Mouse (Mus musculus) ES-E14 (cell line): ENCODE data around the gene Aqp7. TPM values are rescaled to one million over a fixed set of nuclear protein-coding genes. Genes with fewer than 3 reads are reported as not detected.
"Not testable (repeated sequence)": the region's sequence is repeated elsewhere in the genome, so short reads cannot be mapped to it uniquely, and the experiment has no call there.

Source experiments
- DNase-seq: peaks from one replicate; pipeline ENCODE4 v3.0.0-alpha.2; 2013; ENCODE audit warnings: low read depth, low spot score
- H3K27ac ChIP-seq: 2 replicates; pipeline ENCODE4 v1.5.1; 2012; ENCODE audit warnings: low read depth, mild to moderate bottlenecking, low read length, moderate library complexity, mixed read lengths; ENCODE audit not compliant: poor library complexity, insufficient read depth, severe bottlenecking
- H3K36me3 ChIP-seq: 2 replicates; pipeline ENCODE4 v1.6.1; 2012; ENCODE audit warnings: mild to moderate bottlenecking, low read length, moderate library complexity, mixed read lengths; ENCODE audit not compliant: control insufficient read depth, poor library complexity, insufficient read depth, severe bottlenecking
- H3K4me1 ChIP-seq, 2 experiments: fragments of 150-350 bp in 1 of 2; sonication (generic) in 1 of 2; 2 replicates each; pipeline ENCODE4 v1.6.1; 2012; ENCODE audit warnings: low read length in 2 of 2, mild to moderate bottlenecking in 1 of 2, mixed read lengths in 1 of 2; ENCODE audit not compliant: control insufficient read depth in 2 of 2, insufficient read depth in 2 of 2, poor library complexity in 1 of 2
- H3K4me3 ChIP-seq, 2 experiments: fragments of 150-350 bp in 1 of 2; sonication (generic) in 1 of 2; 2 replicates each; pipeline ENCODE4 v1.5.1; 2012; ENCODE audit warnings: low read length in 2 of 2, low read depth in 1 of 2, mild to moderate bottlenecking in 1 of 2, mixed read lengths in 1 of 2; ENCODE audit not compliant: insufficient read depth in 1 of 2, poor library complexity in 1 of 2, severe bottlenecking in 1 of 2
- H3K9ac ChIP-seq: 2 replicates; pipeline ENCODE4 v1.6.1; 2012; ENCODE audit warnings: low read depth, mild to moderate bottlenecking, low read length, mixed read lengths; ENCODE audit not compliant: poor library complexity, insufficient read depth, severe bottlenecking
- H3K9me3 ChIP-seq: fragments of 150-350 bp; sonication (generic); 2 replicates; pipeline ENCODE4 v1.6.1; 2012; ENCODE audit warnings: low read depth, mild to moderate bottlenecking, low read length; ENCODE audit not compliant: control insufficient read depth, insufficient read depth
- CHD2 ChIP-seq: IDR thresholded peaks from 2 replicates; pipeline ENCODE4 v1.6.1; 2014; ENCODE audit warnings: mild to moderate bottlenecking, low read depth, low read length, inconsistent platforms
- HCFC1 ChIP-seq: IDR thresholded peaks from 2 replicates; pipeline ENCODE4 v1.6.1; 2012; ENCODE audit warnings: low read length, inconsistent platforms, borderline replicate concordance; ENCODE audit not compliant: insufficient read depth
- MAFK ChIP-seq: IDR thresholded peaks from 2 replicates; pipeline ENCODE4 v1.6.1; 2014; ENCODE audit warnings: mild to moderate bottlenecking, low read depth, low read length, inconsistent platforms; ENCODE audit not compliant: insufficient read depth
- ZC3H11A ChIP-seq: IDR thresholded peaks from 2 replicates; pipeline ENCODE4 v1.6.1; 2012; ENCODE audit warnings: low read depth, mild to moderate bottlenecking, inconsistent platforms, low read length, borderline replicate concordance
- ZNF384 ChIP-seq: IDR thresholded peaks from 2 replicates; pipeline ENCODE4 v1.6.1; 2012; ENCODE audit warnings: low read depth, low read length, inconsistent platforms
- in situ Hi-C, 2 experiments: fragments of 600-800 bp; cut with MboI; formaldehyde crosslinking; loops; one replicate each; pipeline ENCODE4 v1.15.1; 2025; ENCODE audit warnings: low sequenced_read_pairs in 2 of 2, inconsistent platforms in 1 of 2; ENCODE audit not compliant: unreplicated experiment in 2 of 2
- total RNA-seq: library from RNA; depleted of rRNA; stranded (reverse); fragments of 300-350 nt; gene quantifications from 2 replicates; pipeline ENCODE4 v1.2.3, GENCODE M21; 2012

Gene Aqp7
- total RNA-seq, 1 experiment = not detected

GRCm38 (mm10) chr4:41087459-41088298 lies 39.7 kb upstream of the Aqp7 start:
- H3K4me3 ChIP-seq = no peak overlapping the region
- DNase-seq = no peak
- TF ChIP-seq ZC3H11A = no peak
- TF ChIP-seq CHD2 = no peak
- no peak for TF ChIP-seq ZNF384
- TF ChIP-seq MAFK = no peak
- no peak for TF ChIP-seq HCFC1
- in situ Hi-C loops = no loop called here
- H3K36me3 ChIP-seq = no peaks in the 10 kb centered on the region
- no peak overlapping the region for H3K9ac ChIP-seq
- no peak overlapping the region for H3K27ac ChIP-seq
- H3K9me3 ChIP-seq = no peaks in the 10 kb centered on the region
- peaks cover 21 to 22% of the 10 kb centered on the region in 2 experiments for H3K4me1 ChIP-seq

- TF ChIP-seq CHD2 (no peak), ZNF384 (no peak), ZC3H11A (no peak)
- H3K36me3 ChIP-seq = no peaks in the 10 kb centered on the region
- no peak overlapping the region for H3K9ac ChIP-seq
- peaks cover 21 to 22% of the 10 kb centered on the region in 2 experiments for H3K4me1 ChIP-seq
- no peaks in the 10 kb centered on the region for H3K9me3 ChIP-seq
- no peak overlapping the region for H3K27ac ChIP-seq
- DNase-seq = no peak
- in situ Hi-C loops = no loop called here
- H3K4me3 ChIP-seq = no peak overlapping the region
Measured at GRCm38 (mm10) chr4:41086947-41087346, 39.0 kb upstream of the Aqp7 start.

GRCm38 (mm10) chr4:41084819-41085218 lies 36.9 kb upstream of the Aqp7 start:
- no peak overlapping the region for H3K4me3 ChIP-seq
- in situ Hi-C loops = no loop called here
- TF ChIP-seq ZNF384 = no peak
- TF ChIP-seq ZC3H11A = no peak
- no peak for TF ChIP-seq CHD2
- H3K36me3 ChIP-seq = no peaks in the 10 kb centered on the region
- H3K27ac ChIP-seq = no peak overlapping the region
- peaks cover 9 to 11% of the 10 kb centered on the region in 2 experiments for H3K4me1 ChIP-seq
- no peaks in the 10 kb centered on the region for H3K9me3 ChIP-seq
- no peak overlapping the region for H3K9ac ChIP-seq
- no peak for DNase-seq

DNA sequence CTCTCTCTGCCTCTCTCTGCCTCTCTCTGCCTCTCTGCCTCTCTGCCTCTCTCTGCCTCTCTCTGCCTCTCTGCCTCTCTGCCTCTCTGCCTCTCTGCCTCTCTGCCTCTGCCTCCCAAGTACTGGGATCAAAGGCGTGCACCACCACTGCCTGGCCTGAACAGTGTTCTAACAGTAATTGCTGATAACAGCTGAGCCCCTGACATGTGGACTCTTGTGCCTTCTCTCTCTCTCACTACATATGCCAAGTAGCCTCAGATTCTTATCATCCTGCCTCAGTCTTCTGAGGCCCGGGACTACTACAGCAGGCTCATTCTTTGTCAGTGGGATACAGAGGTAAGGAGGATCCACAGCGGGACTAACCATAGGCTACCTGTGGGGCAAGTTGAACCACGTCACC lies 34.9 kb upstream of the Aqp7 start:
- H3K27ac ChIP-seq, H3K9ac ChIP-seq, DNase-seq, in situ Hi-C loops, H3K4me3 ChIP-seq, H3K9me3 ChIP-seq, H3K4me1 ChIP-seq, H3K36me3 ChIP-seq: not testable (repeated sequence)

DNA sequence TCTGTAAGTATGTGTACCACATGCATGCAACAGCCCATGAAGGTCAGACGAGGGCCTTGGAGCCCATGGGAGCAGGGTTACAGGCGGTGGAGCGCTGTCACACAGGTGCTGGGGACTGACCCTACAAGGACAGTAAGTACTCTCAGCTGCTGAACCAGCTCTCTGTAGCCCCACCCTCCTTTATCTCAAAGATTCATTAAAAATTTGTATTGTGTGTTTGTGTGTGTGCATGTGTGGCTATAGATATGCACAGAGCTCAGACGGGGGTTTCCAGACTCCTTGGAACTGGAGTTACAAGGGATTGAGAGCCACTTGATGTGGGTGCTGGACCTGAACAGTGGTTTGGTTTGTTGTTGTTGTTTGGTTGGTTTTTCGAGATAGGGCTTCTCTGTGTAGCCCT lies 33.8 kb upstream of the Aqp7 start:
- Histone ChIP-seq H3K36me3 (no peaks in the 10 kb centered on the region), H3K9me3 (no peaks in the 10 kb centered on the region), H3K4me1 (peaks cover under 1 to 2% of the 10 kb centered on the region in 2 experiments; a peak in 3 of 4 replicates), H3K4me3 (no peak overlapping the region), H3K9ac (no peak overlapping the region), H3K27ac (no peak overlapping the region)
- TF ChIP-seq ZC3H11A (no peak), HCFC1 (no peak), MAFK (no peak), CHD2 (no peak), ZNF384 (no peak)
- DNase-seq = no peak
- in situ Hi-C loops = no loop called here
